Mouse (Mus musculus) hindbrain, embryonic 15.5 days (tissue): ENCODE results near the gene Sirt7. TPM values are rescaled to one million over a fixed set of nuclear protein-coding genes. Genes with fewer than 3 reads are reported as not detected.

Experiments
- ATAC-seq: fragments of 200-750 bp; cut with Nextera tagmentation; 2 replicates; pipeline ENCODE4 v1.8.0; 2017; ENCODE audit warnings: low read depth, moderate number of reproducible peaks, moderate TSS enrichment; ENCODE audit not compliant: low FRiP score
- H3K27ac ChIP-seq: fragments of 300-500 bp; sonication (generic); replicated peaks from 2 replicates; pipeline ENCODE4 v1.5.1; 2015; ENCODE audit warnings: mild to moderate bottlenecking, inconsistent platforms
- H3K27me3 ChIP-seq: fragments of 300-500 bp; sonication (generic); 2 replicates; pipeline ENCODE4 v1.6.1; 2015; ENCODE audit warnings: control low read depth, inconsistent platforms
- H3K36me3 ChIP-seq: fragments of 300-500 bp; sonication (generic); 2 replicates; pipeline ENCODE4 v1.6.1; 2015; ENCODE audit warnings: control low read depth, inconsistent platforms
- H3K4me1 ChIP-seq: fragments of 300-500 bp; sonication (generic); replicated peaks from 2 replicates; pipeline ENCODE4 v1.6.1; 2015; ENCODE audit warnings: control low read depth, inconsistent platforms
- H3K4me2 ChIP-seq: fragments of 300-500 bp; sonication (generic); 2 replicates; pipeline ENCODE4 v1.6.1; 2015; ENCODE audit warnings: moderate library complexity, mild to moderate bottlenecking, inconsistent platforms
- H3K4me3 ChIP-seq: fragments of 300-500 bp; sonication (generic); 2 replicates; pipeline ENCODE4 v1.5.1; 2015; ENCODE audit warnings: mild to moderate bottlenecking, inconsistent platforms
- H3K9ac ChIP-seq: fragments of 300-500 bp; sonication (generic); 2 replicates; pipeline ENCODE4 v1.6.1; 2015; ENCODE audit warnings: inconsistent platforms
- H3K9me3 ChIP-seq: fragments of 300-500 bp; sonication (generic); 2 replicates; pipeline ENCODE4 v1.6.1; 2016; ENCODE audit warnings: control low read depth, inconsistent platforms
- WGBS: fragments of 180-500 bp; shearing (Covaris S2); methylation state at CpG from one replicate; pipeline ENCODE4 v1.1.7; 2015; 5-methylcytosine and 5-hydroxymethylcytosine counted together
- polyA plus RNA-seq: library from polyadenylated mRNA; unstranded; fragments of >200 nt; fragmentation: Nextera tagmentation; extraction: Ambion mirVana; gene quantifications from 2 replicates; pipeline ENCODE4 v1.2.1, GENCODE M21; 2015

The Sirt7 gene
- polyA plus RNA-seq, result 43.4 and 45.6 TPM in 2 replicates

DNA sequence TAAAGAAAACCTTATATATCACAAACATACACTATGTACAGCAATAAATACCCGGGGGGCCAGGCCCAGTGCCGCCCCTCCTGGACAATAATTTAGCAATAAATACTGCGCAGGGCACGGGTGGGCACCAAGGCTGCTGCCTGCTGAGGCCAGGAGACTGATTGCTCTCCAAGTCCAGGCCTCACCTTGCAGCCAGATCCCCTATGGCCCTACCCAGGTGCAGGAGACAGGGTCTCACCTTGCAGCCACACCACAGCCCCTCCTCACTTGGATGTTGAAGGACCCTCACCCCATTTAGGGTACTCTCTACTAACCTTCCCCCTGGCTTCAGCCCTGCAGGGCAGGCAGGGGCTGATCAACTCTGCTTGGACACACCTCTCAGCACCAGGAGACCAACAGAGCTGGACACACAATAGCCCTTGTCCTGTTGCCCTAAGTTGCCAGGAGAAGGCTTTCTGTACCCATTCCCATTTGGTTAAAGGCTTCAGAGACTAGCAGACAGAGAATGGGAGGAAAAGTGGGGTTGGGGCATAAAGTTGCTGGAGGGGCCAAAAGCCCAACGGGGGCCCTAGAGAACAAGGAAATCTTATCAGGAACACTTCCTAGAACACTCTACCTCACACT, at the start of gene Sirt7:
Gene Sirt7 (minus strand): TSS at position 89 of the 624 bp plus-strand sequence.
- Histone ChIP-seq H3K9me3 (no peaks in the 10 kb centered on the region), H3K36me3 (peaks cover 34% of the 10 kb centered on the region), H3K4me3 (peak within 1 kb of the TSS; percentile 95), H3K27me3 (no peaks in the 10 kb centered on the region), H3K4me1 (peaks cover 34% of the 10 kb centered on the region), H3K9ac (peak within 1 kb of the TSS; percentile 86), H3K27ac (peak within 1 kb of the TSS; percentile 86), H3K4me2 (peak within 1 kb of the TSS; percentile 96)
- ATAC-seq, result peak; percentile 23
- WGBS, result 21% methylated on average over 5 of the region's 5 CpGs

GRCm38 (mm10) chr11:120673594-120674122, 48.6 kb upstream of the Sirt7 start:
- Histone ChIP-seq H3K27ac (peak overlapping the region; percentile 93), H3K9ac (peak overlapping the region; percentile 67), H3K36me3 (peaks cover 5% of the 10 kb centered on the region; the same call in 1 of the 2 replicates), H3K9me3 (no peaks in the 10 kb centered on the region), H3K4me3 (peak overlapping the region; percentile 62), H3K4me2 (peak overlapping the region; percentile 83), H3K27me3 (no peaks in the 10 kb centered on the region), H3K4me1 (peaks cover 18% of the 10 kb centered on the region)
- 38% methylated on average over 12 of the region's 12 CpGs for WGBS
- peak; percentile 20 for ATAC-seq

DNA sequence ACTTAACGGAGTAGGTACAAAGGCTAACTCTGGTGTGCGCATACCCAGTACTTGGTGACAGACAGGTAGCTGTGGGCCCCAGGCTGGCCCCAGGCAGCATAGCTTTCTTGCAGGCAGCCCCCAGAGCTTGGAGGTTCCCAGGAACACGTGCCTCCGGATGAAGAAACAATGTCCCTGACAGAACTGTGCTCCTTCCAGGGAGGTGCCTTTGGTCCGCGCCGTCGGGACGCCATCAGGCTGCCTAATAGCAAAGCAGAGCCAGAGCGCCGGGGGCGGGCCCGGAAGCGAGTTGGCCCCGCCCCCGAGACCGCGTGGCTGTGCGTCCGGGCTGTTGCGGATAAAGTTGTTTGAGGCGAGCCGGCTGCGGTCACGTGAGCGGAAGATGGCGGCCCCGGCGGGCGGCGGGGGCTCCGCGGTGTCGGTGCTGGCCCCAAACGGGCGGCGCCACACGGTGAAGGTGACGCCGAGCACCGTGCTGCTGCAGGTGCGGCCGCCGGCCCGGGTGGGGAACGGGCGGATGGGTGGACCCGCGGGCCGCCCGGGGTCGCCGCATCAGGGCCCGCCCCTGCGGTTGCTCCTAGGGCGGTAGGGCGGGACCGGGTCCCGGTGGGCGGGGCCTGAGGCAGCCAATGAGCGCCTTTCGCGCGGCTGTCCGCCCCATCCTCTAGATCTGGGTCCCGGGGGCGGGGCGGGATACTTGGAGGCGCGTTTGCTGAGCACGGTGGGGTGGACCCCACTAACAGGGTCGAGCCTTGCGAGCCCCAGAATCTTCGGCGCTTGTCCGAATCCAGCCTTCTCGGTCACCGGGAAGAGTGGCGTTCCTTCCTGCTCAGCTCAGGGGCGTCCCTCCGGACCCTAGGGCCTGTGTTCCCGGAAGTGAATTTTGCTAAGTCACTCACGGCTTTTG, 47.9 kb upstream of the Sirt7 start, which contains the start of gene Aspscr1:
Gene Aspscr1 (plus strand): TSS at position 287 of the 907 bp plus-strand sequence.
- ATAC-seq, result peak; percentile 98
- WGBS, result 1% methylated on average over 80 of the region's 83 CpGs
- Histone ChIP-seq H3K4me2 (peak within 1 kb of the TSS; percentile 83), H3K4me3 (peak within 1 kb of the TSS; percentile 62), H3K4me1 (peaks cover 18% of the 10 kb centered on the region), H3K27me3 (no peaks in the 10 kb centered on the region), H3K9ac (peak within 1 kb of the TSS; percentile 67), H3K36me3 (no peaks in the 10 kb centered on the region), H3K27ac (peak within 1 kb of the TSS; percentile 93), H3K9me3 (no peaks in the 10 kb centered on the region)

DNA sequence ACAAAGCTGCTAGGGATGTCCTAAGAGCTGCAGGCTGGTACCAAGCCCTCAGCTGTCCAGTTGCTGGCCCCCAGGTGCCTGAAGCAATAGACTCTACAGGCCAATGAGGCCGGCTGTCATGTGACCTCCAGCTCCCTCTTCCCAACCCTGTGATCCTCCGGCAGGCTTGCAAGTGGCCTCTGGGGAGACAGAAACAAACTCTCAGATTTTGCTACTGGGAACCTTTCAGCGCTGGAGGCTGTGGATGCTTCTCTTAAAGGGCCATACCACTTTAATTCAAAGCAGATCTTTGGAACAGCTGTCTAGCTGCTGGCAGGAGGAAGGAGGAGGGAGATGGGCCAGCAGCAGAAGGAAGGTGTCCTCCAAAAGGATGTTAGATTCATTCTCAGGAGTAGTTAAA, 41.6 kb upstream of the Sirt7 start:
- no peaks in the 10 kb centered on the region for H3K9me3 ChIP-seq
- H3K36me3 ChIP-seq, result no peaks in the 10 kb centered on the region
- ATAC-seq, result no peak
- 7% methylated on average over 3 of the region's 3 CpGs for WGBS
- no peak overlapping the region for H3K4me2 ChIP-seq
- no peak overlapping the region for H3K4me3 ChIP-seq
- H3K27me3 ChIP-seq, result peaks cover 35% of the 10 kb centered on the region
- H3K9ac ChIP-seq, result no peak overlapping the region
- no peaks in the 10 kb centered on the region for H3K4me1 ChIP-seq
- H3K27ac ChIP-seq, result no peak overlapping the region

- Histone ChIP-seq H3K27me3 (peaks cover 47% of the 10 kb centered on the region), H3K9me3 (no peaks in the 10 kb centered on the region), H3K4me1 (peaks cover 11% of the 10 kb centered on the region), H3K4me3 (no peak overlapping the region), H3K4me2 (no peak overlapping the region), H3K27ac (no peak overlapping the region), H3K9ac (no peak overlapping the region), H3K36me3 (no peaks in the 10 kb centered on the region)
- WGBS, result 58% methylated on average over 3 of the region's 3 CpGs
- no peak for ATAC-seq
Measured at GRCm38 (mm10) chr11:120665406-120665805, 40.4 kb upstream of the Sirt7 start.

GRCm38 (mm10) chr11:120663714-120664113, 38.7 kb upstream of the Sirt7 start:
- WGBS, result 63% methylated on average over 5 of the region's 5 CpGs
- peaks cover 19% of the 10 kb centered on the region for H3K4me1 ChIP-seq
- H3K4me3 ChIP-seq, result no peak overlapping the region
- no peak for ATAC-seq
- no peaks in the 10 kb centered on the region for H3K9me3 ChIP-seq
- no peaks in the 10 kb centered on the region for H3K36me3 ChIP-seq
- no peak overlapping the region for H3K9ac ChIP-seq
- no peak overlapping the region for H3K4me2 ChIP-seq
- H3K27me3 ChIP-seq, result peaks cover 64% of the 10 kb centered on the region
- no peak overlapping the region for H3K27ac ChIP-seq

DNA sequence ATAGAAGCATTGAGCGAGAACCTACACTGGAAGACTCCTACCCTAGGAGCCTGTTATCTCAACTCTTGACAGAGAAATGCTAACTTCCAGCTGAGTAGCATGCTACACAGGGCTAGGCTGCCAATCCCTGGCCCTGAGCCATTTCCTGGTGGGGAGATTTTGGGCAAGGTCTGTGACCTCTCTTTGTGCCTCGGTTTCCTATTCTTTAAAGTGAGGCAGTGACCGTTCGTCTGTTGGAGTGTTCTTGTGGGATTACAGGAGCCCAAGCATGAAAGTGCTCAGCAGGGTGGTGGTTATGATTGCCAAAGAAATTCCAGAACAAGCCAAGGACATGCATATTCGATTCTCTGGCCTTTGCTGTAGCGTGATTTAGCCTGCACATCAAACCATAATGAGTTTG, 37.7 kb upstream of the Sirt7 start:
- Histone ChIP-seq H3K9ac (no peak overlapping the region), H3K27me3 (peaks cover 74% of the 10 kb centered on the region), H3K9me3 (no peaks in the 10 kb centered on the region), H3K27ac (no peak overlapping the region), H3K4me1 (peaks cover 19% of the 10 kb centered on the region), H3K36me3 (no peaks in the 10 kb centered on the region), H3K4me3 (no peak overlapping the region), H3K4me2 (no peak overlapping the region)
- WGBS, result 48% methylated on average over 6 of the region's 6 CpGs
- no peak for ATAC-seq

- H3K9ac ChIP-seq, result 0 out of 2 replicates have a peak within 1 kb of the TSS, but pooled peaks have one; percentile 8
- H3K36me3 ChIP-seq, result no peaks in the 10 kb centered on the region
- WGBS, result 1% methylated on average over 35 of the region's 35 CpGs
- H3K4me3 ChIP-seq, result peak within 1 kb of the TSS; percentile 36
- peak within 1 kb of the TSS; percentile 62 for H3K4me2 ChIP-seq
- peaks cover 19% of the 10 kb centered on the region for H3K4me1 ChIP-seq
- H3K27ac ChIP-seq, result no peak within 1 kb of the TSS
- H3K9me3 ChIP-seq, result no peaks in the 10 kb centered on the region
- no peak for ATAC-seq
- peaks cover 85% of the 10 kb centered on the region for H3K27me3 ChIP-seq
Measured at GRCm38 (mm10) chr11:120661076-120661460, 36.0 kb upstream of the Sirt7 start, which contains the start of gene Notum. Gene Notum, minus strand, starts transcription at chr11:120661175.

GRCm38 (mm10) chr11:120660301-120661075, 35.4 kb upstream of the Sirt7 start:
- peak; percentile 44 for ATAC-seq
- Histone ChIP-seq H3K27me3 (peaks cover 86% of the 10 kb centered on the region), H3K27ac (no peak overlapping the region), H3K9ac (0 out of 2 replicates have a peak overlapping the region, but pooled peaks have one; percentile 8), H3K36me3 (no peaks in the 10 kb centered on the region), H3K9me3 (no peaks in the 10 kb centered on the region), H3K4me1 (peaks cover 19% of the 10 kb centered on the region), H3K4me3 (peak overlapping the region; percentile 36), H3K4me2 (peak overlapping the region; percentile 62)
- WGBS, result under 1% methylated on average over 83 of the region's 95 CpGs

- no peaks in the 10 kb centered on the region for H3K36me3 ChIP-seq
- H3K4me2 ChIP-seq, result peak overlapping the region; percentile 62
- H3K4me1 ChIP-seq, result peaks cover 19% of the 10 kb centered on the region
- H3K27ac ChIP-seq, result no peak overlapping the region
- no peaks in the 10 kb centered on the region for H3K9me3 ChIP-seq
- peak; percentile 32 for ATAC-seq
- H3K4me3 ChIP-seq, result peak overlapping the region; percentile 36
- WGBS, result 3% methylated on average over 40 of the region's 50 CpGs
- H3K9ac ChIP-seq, result 0 out of 2 replicates have a peak overlapping the region, but pooled peaks have one; percentile 8
- peaks cover 81% of the 10 kb centered on the region for H3K27me3 ChIP-seq
Measured at GRCm38 (mm10) chr11:120659509-120660300, 34.7 kb upstream of the Sirt7 start.
